Comparison of ENCODE assay signal across 28 mouse cellular contexts in genomic region chr7:144236802-144237201, GRCm38 (mm10).
A peak's percentile ranks its signal among the peaks of the same experiment; 100 is the strongest.
DNase-seq lines count a peak whose midpoint lies in the region; TF ChIP-seq lines count a peak whose summit lies in the region.
"Had no signal": no experiment of that assay in that cellular context is flagged by ENCODE, and none has a peak within 500 bp of the region (broad histone marks: within the 10 kb centered on the region; RNA-seq: fewer than 3 reads in every experiment).

No protein-coding gene starts in this region.

- H3K27ac ChIP-seq in layer of hippocampus, adult 2 months, result peak overlapping the region; percentile 48; the same call in 1 of the 2 replicates
- H3K27ac ChIP-seq: embryonic facial prominence, embryonic 13.5 days; forebrain, embryonic 10.5 days; forebrain, embryonic 15.5 days; heart, adult 2 months; heart, embryonic 13.5 days; hindbrain, embryonic 14.5 days; liver, embryonic 14.5 days; midbrain, embryonic 10.5 days had no signal

- H3K4me3 ChIP-seq in layer of hippocampus, adult 2 months, result no peak overlapping the region
- H3K4me3 ChIP-seq: embryonic facial prominence, embryonic 13.5 days; forebrain, embryonic 10.5 days; forebrain, embryonic 15.5 days; heart, adult 2 months; heart, embryonic 13.5 days; midbrain, embryonic 10.5 days had no signal

- intact Hi-C loops in left cerebral cortex, postnatal 25 days (cut with DNase I), result loop anchor here (5.0 kb wide), 2 partner anchors 45 to 180 kb away; no protein-coding TSS in a partner anchor

- no peak for TF ChIP-seq CTCF in layer of hippocampus, adult 2 months (conservative IDR thresholded peaks at IDR 0.05)

- no peak for DNase-seq in layer of hippocampus, adult 2 months (ENCODE audit: low spot score in 2 of 2)
- DNase-seq in layer of hippocampus, adult 9-10 months (ENCODE audit: low spot score), result no peak
- peak; percentile 54 to 55 for DNase-seq in frontal cortex, postnatal 10 days (ENCODE audit: low spot score in 2 of 2)
- DNase-seq in left cerebral cortex, postnatal 25 days (ENCODE audit: low spot score in 2 of 2), result peak; percentile 64 to 84
- DNase-seq in right cerebral cortex, postnatal 14 days, result peak; percentile 56
- DNase-seq in gastrocnemius, postnatal 4 days (ENCODE audit: low spot score in 2 of 2), result no peak
- DNase-seq in retina, embryonic 14.5 days (ENCODE audit: low spot score), result no peak
- DNase-seq in adrenal gland, postnatal 14 days, result no peak
- DNase-seq: adrenal gland, adult 8-10 months; cerebellum, adult 11 months; cerebellum, adult 9-11 months; gastrocnemius, postnatal 25 days; heart, adult 2 months; heart, postnatal 10 days; kidney, adult 9 months; kidney, postnatal 36 days; layer of hippocampus, postnatal 36 days; liver; lung, embryonic 14.5 days; spleen, adult 18-20 months; thymus, postnatal 14 days had no signal

Comparison
In these comparisons a context has a peak if more than half of its experiments do, and no peak if none do; other contexts are left out.
1. DNase-seq: peak in frontal cortex, postnatal 10 days (2 of 2), left cerebral cortex, postnatal 25 days (2 of 2) and right cerebral cortex, postnatal 14 days (single experiment); none in layer of hippocampus, adult 2 months (0 of 2), layer of hippocampus, adult 9-10 months (single experiment), gastrocnemius, postnatal 4 days (0 of 2), retina, embryonic 14.5 days (single experiment) and adrenal gland, postnatal 14 days (single experiment).